Mouse (Mus musculus) retina, embryonic 14.5 days (tissue): ENCODE measurements around the gene Opcml.
A peak's percentile ranks its signal among the peaks of the same experiment; 100 is the strongest.

Experiments used
- DNase-seq: peaks from one replicate; pipeline ENCODE4 v3.0.0-alpha.2; 2015; ENCODE audit warnings: low spot score

The Opcml gene

GRCm38 (mm10) chr9:28621939-28622338, 831.4 kb downstream of the Opcml start:
- DNase-seq, result no peak

GRCm38 (mm10) chr9:28624870-28625269, 834.3 kb downstream of the Opcml start:
- DNase-seq, result no peak

- DNase-seq, result no peak
These were observed 852.2 kb downstream of the Opcml start for GRCm38 (mm10) chr9:28642766-28643165.

- no peak for DNase-seq
These were observed 853.5 kb downstream of the Opcml start for GRCm38 (mm10) chr9:28644063-28644462.

- no peak for DNase-seq
These were observed 859.5 kb downstream of the Opcml start for GRCm38 (mm10) chr9:28650089-28650488.

- no peak for DNase-seq
These were observed 869.4 kb downstream of the Opcml start for GRCm38 (mm10) chr9:28659996-28660395.

GRCm38 (mm10) chr9:28662882-28663281, 872.3 kb downstream of the Opcml start:
- DNase-seq, result no peak

- no peak for DNase-seq
These were observed 889.7 kb downstream of the Opcml start for GRCm38 (mm10) chr9:28680309-28680708.

- DNase-seq, result no peak
These were observed 890.9 kb downstream of the Opcml start for GRCm38 (mm10) chr9:28681252-28682037.

GRCm38 (mm10) chr9:28683951-28684470, 893.4 kb downstream of the Opcml start:
- DNase-seq, result no peak

- no peak for DNase-seq
These were observed 896.5 kb downstream of the Opcml start for GRCm38 (mm10) chr9:28686942-28687611.

GRCm38 (mm10) chr9:28690134-28690533, 899.6 kb downstream of the Opcml start:
- DNase-seq, result no peak

- DNase-seq, result no peak
These were observed 915.2 kb downstream of the Opcml start for GRCm38 (mm10) chr9:28705796-28706195.

GRCm38 (mm10) chr9:28714544-28714943, 924.0 kb downstream of the Opcml start:
- no peak for DNase-seq

GRCm38 (mm10) chr9:28720186-28720585, 929.6 kb downstream of the Opcml start:
- DNase-seq, result no peak

- DNase-seq, result no peak
These were observed 941.4 kb downstream of the Opcml start for GRCm38 (mm10) chr9:28731811-28732602.

GRCm38 (mm10) chr9:28737955-28738354, 947.4 kb downstream of the Opcml start:
- no peak for DNase-seq

GRCm38 (mm10) chr9:28738451-28738860, 947.9 kb downstream of the Opcml start:
- DNase-seq, result no peak

GRCm38 (mm10) chr9:28744771-28745170, 954.2 kb downstream of the Opcml start:
- no peak for DNase-seq

- peak; percentile 47 for DNase-seq
These were observed 958.3 kb downstream of the Opcml start for GRCm38 (mm10) chr9:28748902-28749301.

GRCm38 (mm10) chr9:28752908-28753307, 962.3 kb downstream of the Opcml start:
- no peak for DNase-seq

GRCm38 (mm10) chr9:28756841-28757451, 966.4 kb downstream of the Opcml start:
- DNase-seq, result no peak
